Mouse (Mus musculus) CD8-positive naive resting alpha-beta T cell, adult 2 months (primary cell): ENCODE data around the gene Ric3.

Experiments used
- DNase-seq, 2 experiments: peaks; one replicate each; pipeline ENCODE4 v3.0.0; 2022; ENCODE audit warnings: low read depth in 2 of 2, low spot score in 2 of 2

The Ric3 gene

GRCm38 (mm10) chr7:109003653-109004052 is 79.5 kb downstream of the Ric3 start:
- no peak for DNase-seq

GRCm38 (mm10) chr7:109001971-109002370 is 81.2 kb downstream of the Ric3 start:
- DNase-seq = no peak

GRCm38 (mm10) chr7:109000315-109000954 is 82.7 kb downstream of the Ric3 start:
- DNase-seq = no peak

GRCm38 (mm10) chr7:108996156-108996555 is 87.0 kb downstream of the Ric3 start:
- no peak for DNase-seq

- no peak for DNase-seq
Observed at GRCm38 (mm10) chr7:108993881-108994291, 89.2 kb downstream of the Ric3 start.

GRCm38 (mm10) chr7:108993230-108993629 is 89.9 kb downstream of the Ric3 start:
- no peak for DNase-seq

GRCm38 (mm10) chr7:108991207-108991606 is 91.9 kb downstream of the Ric3 start:
- no peak for DNase-seq

GRCm38 (mm10) chr7:108985934-108986708 is 97.0 kb downstream of the Ric3 start:
- DNase-seq = no peak
